Mouse (Mus musculus): Measurements from ENCODE around the gene Gclc. TPM values are rescaled to one million over a fixed set of nuclear protein-coding genes. Genes with fewer than 3 reads are reported as not detected.
A peak's percentile ranks its signal among the peaks of the same experiment; 100 is the strongest.
"Not testable (repeated sequence)": the region's sequence is repeated elsewhere in the genome, so short reads cannot be mapped to it uniquely, and the experiment has no call there.

Gene Gclc
- polyA plus RNA-seq, 1 experiment from 2014 or later = 20.3 TPM

DNA sequence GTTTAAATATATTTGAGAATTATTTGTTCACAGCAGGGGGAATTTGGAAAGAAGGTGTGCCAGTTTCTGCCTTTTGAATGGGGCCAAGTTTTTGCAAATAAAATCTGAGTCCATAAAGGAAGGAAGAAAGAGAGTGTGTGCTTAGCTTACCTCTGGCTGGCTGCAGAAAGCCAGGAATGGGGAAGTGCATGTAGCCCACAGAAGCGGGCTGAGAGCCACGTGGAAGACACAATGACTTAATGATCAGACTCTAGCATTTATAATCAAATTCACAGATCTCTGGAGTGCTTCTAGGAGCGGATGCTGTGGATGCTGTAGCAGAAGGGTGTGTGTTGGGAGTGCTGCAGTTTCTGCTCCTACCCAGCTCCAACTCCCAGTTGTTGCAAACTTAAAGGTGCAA lies 22.3 kb upstream of the Gclc start:
- Histone ChIP-seq H3K4me2 (ENCODE audit: low read length) (no peak overlapping the region), H3K27ac (ENCODE audit: low read depth, low read length) (no peak overlapping the region), H3K4me1 (ENCODE audit: control insufficient read depth, insufficient read depth, low read length) (no peaks in the 10 kb centered on the region), H3K36me3 (ENCODE audit: control insufficient read depth, insufficient read depth, low read length) (no peaks in the 10 kb centered on the region), H3K9me3 (replicated peaks; ENCODE audit: control insufficient read depth, low read length) (no peaks in the 10 kb centered on the region), H3K27me3 (replicated peaks; ENCODE audit: control insufficient read depth, insufficient read depth, low read length) (no peaks in the 10 kb centered on the region), H3K9ac (ENCODE audit: low read length) (no peak overlapping the region), H3K4me3 (ENCODE audit: low read depth, low read length) (no peak overlapping the region)
- ATAC-seq = no peak
- no peak for DNase-seq (ENCODE audit: low spot score)
- WGBS = 72% methylated on average over 3 of the region's 3 CpGs

DNA sequence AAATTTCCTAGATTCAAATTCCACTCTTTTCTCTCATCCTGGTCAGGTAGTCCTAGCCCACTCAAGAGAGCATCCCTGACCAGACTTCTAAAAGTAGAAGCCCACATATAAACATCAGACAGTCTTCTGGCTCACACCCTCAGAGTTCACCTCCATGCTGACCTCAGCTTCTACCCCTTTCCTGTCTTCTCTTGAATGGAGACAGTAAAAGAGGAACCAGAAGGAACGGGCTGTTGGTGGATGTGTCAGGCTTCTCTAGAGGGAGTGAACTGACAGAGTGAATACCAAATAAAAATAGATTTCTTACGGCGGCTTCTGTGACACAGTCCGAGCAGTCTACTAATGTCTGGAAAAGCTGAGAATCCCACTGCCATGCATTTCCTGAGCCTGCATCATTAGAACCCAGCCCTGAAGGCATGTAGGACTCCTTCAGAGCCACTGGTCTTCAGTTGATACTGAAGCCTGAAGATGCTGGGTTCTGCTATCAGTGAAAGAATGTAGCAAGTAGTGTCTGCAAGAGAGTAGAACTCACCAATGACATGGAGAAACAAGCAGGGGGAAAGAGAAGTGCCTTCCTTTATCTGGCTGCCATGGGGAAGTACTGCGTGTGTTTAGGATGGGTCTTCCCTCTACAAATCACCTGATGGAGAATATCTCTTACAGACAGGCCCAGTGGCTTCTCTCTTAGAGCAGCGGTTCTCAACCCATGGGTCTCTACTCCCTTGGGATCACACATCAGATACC lies 16.9 kb upstream of the Gclc start:
- no peaks in the 10 kb centered on the region for H3K36me3 ChIP-seq (ENCODE audit: control insufficient read depth, insufficient read depth, low read length)
- no peaks in the 10 kb centered on the region for H3K9me3 ChIP-seq (replicated peaks; ENCODE audit: control insufficient read depth, low read length)
- WGBS = 94% methylated on average over 6 of the region's 6 CpGs
- no peak overlapping the region for H3K27ac ChIP-seq (ENCODE audit: low read depth, low read length)
- ATAC-seq (no peak), DNase-seq (ENCODE audit: low spot score) (no peak)
- no peak overlapping the region for H3K9ac ChIP-seq (ENCODE audit: low read length)
- H3K27me3 ChIP-seq (replicated peaks; ENCODE audit: control insufficient read depth, insufficient read depth, low read length) = no peaks in the 10 kb centered on the region
- no peaks in the 10 kb centered on the region for H3K4me1 ChIP-seq (ENCODE audit: control insufficient read depth, insufficient read depth, low read length)
- no peak overlapping the region for H3K4me2 ChIP-seq (ENCODE audit: low read length)
- H3K4me3 ChIP-seq (ENCODE audit: low read depth, low read length) = no peak overlapping the region

GRCm38 (mm10) chr9:77741452-77741851 lies 12.9 kb upstream of the Gclc start:
- no peak overlapping the region for H3K27ac ChIP-seq (ENCODE audit: low read depth, low read length)
- no peaks in the 10 kb centered on the region for H3K4me1 ChIP-seq (ENCODE audit: control insufficient read depth, insufficient read depth, low read length)
- no peak overlapping the region for H3K4me2 ChIP-seq (ENCODE audit: low read length)
- WGBS = 75% methylated on average over 1 of the region's 1 CpGs
- DNase-seq (ENCODE audit: low spot score) (no peak), ATAC-seq (no peak)
- H3K36me3 ChIP-seq (ENCODE audit: control insufficient read depth, insufficient read depth, low read length) = no peaks in the 10 kb centered on the region
- no peaks in the 10 kb centered on the region for H3K9me3 ChIP-seq (replicated peaks; ENCODE audit: control insufficient read depth, low read length)
- no peak overlapping the region for H3K9ac ChIP-seq (ENCODE audit: low read length)
- H3K4me3 ChIP-seq (ENCODE audit: low read depth, low read length) = no peak overlapping the region
- H3K27me3 ChIP-seq (replicated peaks; ENCODE audit: control insufficient read depth, insufficient read depth, low read length) = no peaks in the 10 kb centered on the region

GRCm38 (mm10) chr9:77744798-77745197 lies 9.5 kb upstream of the Gclc start:
- no peaks in the 10 kb centered on the region for H3K4me1 ChIP-seq (ENCODE audit: control insufficient read depth, insufficient read depth, low read length)
- no peak overlapping the region for H3K4me2 ChIP-seq (ENCODE audit: low read length)
- no peak overlapping the region for H3K9ac ChIP-seq (ENCODE audit: low read length)
- H3K36me3 ChIP-seq (ENCODE audit: control insufficient read depth, insufficient read depth, low read length) = no peaks in the 10 kb centered on the region
- no peak for DNase-seq (ENCODE audit: low spot score)
- WGBS = 79% methylated on average over 3 of the region's 3 CpGs
- no peak for ATAC-seq
- H3K9me3 ChIP-seq (replicated peaks; ENCODE audit: control insufficient read depth, low read length) = no peaks in the 10 kb centered on the region
- no peak overlapping the region for H3K4me3 ChIP-seq (ENCODE audit: low read depth, low read length)
- no peak overlapping the region for H3K27ac ChIP-seq (ENCODE audit: low read depth, low read length)
- no peaks in the 10 kb centered on the region for H3K27me3 ChIP-seq (replicated peaks; ENCODE audit: control insufficient read depth, insufficient read depth, low read length)

- DNase-seq (ENCODE audit: low spot score) (no peak), ATAC-seq (no peak)
- H3K4me2 ChIP-seq (ENCODE audit: low read length) = no peak overlapping the region
- H3K4me3 ChIP-seq (ENCODE audit: low read depth, low read length) = no peak overlapping the region
- 52% methylated on average over 2 of the region's 2 CpGs for WGBS
- no peaks in the 10 kb centered on the region for H3K27me3 ChIP-seq (replicated peaks; ENCODE audit: control insufficient read depth, insufficient read depth, low read length)
- H3K27ac ChIP-seq (ENCODE audit: low read depth, low read length) = no peak overlapping the region
- H3K36me3 ChIP-seq (ENCODE audit: control insufficient read depth, insufficient read depth, low read length) = no peaks in the 10 kb centered on the region
- H3K9ac ChIP-seq (ENCODE audit: low read length) = no peak overlapping the region
- 0 out of 2 replicates have a peak, but pooled peaks cover 3% of the 10 kb centered on the region for H3K4me1 ChIP-seq (ENCODE audit: control insufficient read depth, insufficient read depth, low read length)
- no peaks in the 10 kb centered on the region for H3K9me3 ChIP-seq (replicated peaks; ENCODE audit: control insufficient read depth, low read length)
Observed at GRCm38 (mm10) chr9:77746315-77746714, 8.0 kb upstream of the Gclc start.

GRCm38 (mm10) chr9:77748292-77748691 lies 6.0 kb upstream of the Gclc start:
- not testable (repeated sequence) for H3K4me3 ChIP-seq (ENCODE audit: low read depth, low read length); H3K4me2 ChIP-seq (ENCODE audit: low read length); H3K27ac ChIP-seq (ENCODE audit: low read depth, low read length); H3K9me3 ChIP-seq (replicated peaks; ENCODE audit: control insufficient read depth, low read length); ATAC-seq; H3K4me1 ChIP-seq (ENCODE audit: control insufficient read depth, insufficient read depth, low read length); H3K9ac ChIP-seq (ENCODE audit: low read length); H3K36me3 ChIP-seq (ENCODE audit: control insufficient read depth, insufficient read depth, low read length); H3K27me3 ChIP-seq (replicated peaks; ENCODE audit: control insufficient read depth, insufficient read depth, low read length); DNase-seq (ENCODE audit: low spot score)
- 97% methylated on average over 1 of the region's 1 CpGs for WGBS

DNA sequence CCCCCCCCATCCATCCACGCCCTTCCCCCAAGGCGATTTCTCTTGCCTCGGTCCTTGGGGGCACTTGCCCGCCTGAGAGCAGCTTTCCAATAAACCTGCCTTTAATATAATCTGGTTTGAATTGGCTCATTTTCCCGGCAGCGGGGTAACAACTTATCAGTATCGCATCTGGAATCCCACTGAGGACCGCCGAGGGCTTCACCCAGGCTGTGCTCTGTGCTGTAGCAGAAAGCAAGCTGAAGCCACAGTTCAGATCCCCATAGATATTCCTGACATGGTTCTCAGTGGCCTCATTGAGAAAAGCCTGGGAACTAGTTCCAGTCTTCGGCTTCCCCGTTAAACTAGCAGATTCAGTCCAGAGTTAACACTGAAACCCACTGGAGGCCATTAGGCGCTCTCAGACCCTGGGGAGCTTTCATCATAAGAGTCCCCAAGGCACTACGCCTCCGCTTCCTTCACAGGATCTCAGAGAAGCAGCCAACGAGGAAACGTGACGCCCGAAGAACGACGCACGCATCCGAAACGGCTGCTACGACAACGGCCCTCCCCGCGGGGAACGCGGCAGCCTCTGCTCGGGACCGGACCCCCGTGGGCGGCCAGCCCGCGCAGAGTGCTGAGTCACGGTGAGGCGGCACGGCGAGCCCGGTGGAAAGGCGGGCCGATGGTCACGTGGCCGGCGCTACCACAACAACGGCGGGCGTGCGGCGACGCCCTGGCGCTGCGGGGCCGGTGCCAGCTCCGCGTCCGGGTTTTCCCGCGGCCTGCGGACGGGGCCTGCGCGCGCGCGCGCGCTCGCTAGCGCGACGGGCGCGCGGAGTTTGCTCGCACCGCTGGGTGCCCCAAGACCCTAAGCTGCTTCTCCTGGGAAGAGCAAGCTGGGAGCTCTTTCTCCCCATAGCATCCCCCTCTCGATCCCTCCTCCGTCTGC lies 3.9 kb upstream of the Gclc start:
- under 1% methylated on average over 65 of the region's 79 CpGs for WGBS
- ATAC-seq = peak; percentile 88

GRCm38 (mm10) chr9:77751091-77751521 lies 3.2 kb upstream of the Gclc start:
- Histone ChIP-seq H3K4me3 (ENCODE audit: low read depth, low read length) (peak overlapping the region; percentile 52), H3K9me3 (replicated peaks; ENCODE audit: control insufficient read depth, low read length) (no peaks in the 10 kb centered on the region), H3K36me3 (ENCODE audit: control insufficient read depth, insufficient read depth, low read length) (no peaks in the 10 kb centered on the region), H3K4me2 (ENCODE audit: low read length) (peak overlapping the region; percentile 79), H3K27ac (ENCODE audit: low read depth, low read length) (peak overlapping the region; percentile 78; the same call in 1 of the 2 replicates), H3K27me3 (replicated peaks; ENCODE audit: control insufficient read depth, insufficient read depth, low read length) (no peaks in the 10 kb centered on the region), H3K9ac (ENCODE audit: low read length) (peak overlapping the region; percentile 65), H3K4me1 (ENCODE audit: control insufficient read depth, insufficient read depth, low read length) (peaks cover 10% of the 10 kb centered on the region)
- ATAC-seq (peak; percentile 6; the same call in 1 of the 2 replicates), DNase-seq (ENCODE audit: low spot score) (peak; percentile 41)
- WGBS = under 1% methylated on average over 12 of the region's 12 CpGs

More for the DNA sequence above, 3.9 kb upstream of the Gclc start:
- Histone ChIP-seq H3K4me3 (ENCODE audit: low read depth, low read length) (peak overlapping the region; percentile 52), H3K27me3 (replicated peaks; ENCODE audit: control insufficient read depth, insufficient read depth, low read length) (no peaks in the 10 kb centered on the region), H3K9me3 (replicated peaks; ENCODE audit: control insufficient read depth, low read length) (no peaks in the 10 kb centered on the region), H3K9ac (ENCODE audit: low read length) (peak overlapping the region; percentile 65), H3K36me3 (ENCODE audit: control insufficient read depth, insufficient read depth, low read length) (no peaks in the 10 kb centered on the region), H3K4me1 (ENCODE audit: control insufficient read depth, insufficient read depth, low read length) (peaks cover 4% of the 10 kb centered on the region), H3K4me2 (ENCODE audit: low read length) (peak overlapping the region; percentile 79), H3K27ac (ENCODE audit: low read depth, low read length) (peak overlapping the region; percentile 78)
- peak; percentile 94 for DNase-seq (ENCODE audit: low spot score)

All from forebrain, embryonic 14.5 days (tissue).